Mouse (Mus musculus) MEL (cell line): ENCODE measurements around the gene Thap3. TPM values are rescaled to one million over a fixed set of nuclear protein-coding genes. Genes with fewer than 3 reads are reported as not detected.
A peak's percentile ranks its signal among the peaks of the same experiment; 100 is the strongest.

Experiments
- DNase-seq: peaks from one replicate; pipeline ENCODE4 v3.0.0; 2011; ENCODE audit warnings: low read depth, low spot score
- H3K27ac ChIP-seq: 2 replicates; pipeline ENCODE4 v1.5.1; 2012; ENCODE audit warnings: low read depth, mild to moderate bottlenecking, control low read depth, low read length, moderate library complexity; ENCODE audit not compliant: control insufficient read depth
- H3K27me3 ChIP-seq, 2 experiments: fragments of 150-350 bp in 1 of 2; sonication (generic) in 1 of 2; 2 replicates each; pipeline ENCODE4 v1.6.1; 2012; ENCODE audit warnings: low read length in 2 of 2, mild to moderate bottlenecking in 2 of 2, improper control_type of control experiment in 1 of 2, moderate library complexity in 1 of 2; ENCODE audit not compliant: insufficient read depth in 2 of 2, control insufficient read depth in 1 of 2
- H3K36me3 ChIP-seq, 2 experiments: 2 replicates each; pipeline ENCODE4 v1.6.1; 2012 to 2014; ENCODE audit warnings: low read length in 2 of 2, improper control_type of control experiment in 1 of 2, inconsistent platforms in 1 of 2, mild to moderate bottlenecking in 1 of 2; ENCODE audit not compliant: insufficient read depth in 2 of 2, control insufficient read depth in 1 of 2
- H3K4me1 ChIP-seq, 2 experiments: fragments of 150-350 bp in 1 of 2; sonication (generic) in 1 of 2; 2 replicates each; pipeline ENCODE4 v1.6.1; 2012; ENCODE audit warnings: low read length in 2 of 2, improper control_type of control experiment in 1 of 2, mild to moderate bottlenecking in 1 of 2; ENCODE audit not compliant: insufficient read depth in 2 of 2, control insufficient read depth in 1 of 2
- H3K4me3 ChIP-seq, 2 experiments: fragments of 150-350 bp in 1 of 2; sonication (generic) in 1 of 2; 2 replicates each; pipeline ENCODE4 v1.5.1; 2012; ENCODE audit warnings: low read depth in 2 of 2, low read length in 2 of 2, mild to moderate bottlenecking in 2 of 2, moderate library complexity in 2 of 2, control low read depth in 1 of 2, improper control_type of control experiment in 1 of 2; ENCODE audit not compliant: control insufficient read depth in 1 of 2, insufficient read depth in 1 of 2
- H3K79me2 ChIP-seq: 2 replicates; pipeline ENCODE4 v1.6.1; 2012; ENCODE audit warnings: mild to moderate bottlenecking, low read length, moderate library complexity; ENCODE audit not compliant: control insufficient read depth, poor library complexity, insufficient read depth
- H3K9ac ChIP-seq: 2 replicates; pipeline ENCODE4 v1.6.1; 2012; ENCODE audit warnings: low read depth, mild to moderate bottlenecking, control low read depth, low read length, moderate library complexity; ENCODE audit not compliant: control insufficient read depth, poor library complexity, severe bottlenecking
- H3K9me3 ChIP-seq: fragments of 150-350 bp; sonication (generic); replicated peaks from 2 replicates; pipeline ENCODE4 v1.6.1; 2012; ENCODE audit warnings: mild to moderate bottlenecking, low read length, improper control_type of control experiment, moderate library complexity; ENCODE audit not compliant: insufficient read depth
- CHD2 ChIP-seq: IDR thresholded peaks from 2 replicates; pipeline ENCODE4 v1.6.1; 2011; ENCODE audit warnings: low read length, improper control_type of control experiment
- CTCF ChIP-seq, 3 experiments: IDR thresholded peaks in 2 of 3; conservative IDR thresholded peaks in 1 of 3; 2 replicates each; pipeline ENCODE4 v1.5.1; 2011 to 2012; ENCODE audit warnings: low read length in 3 of 3, low read depth in 2 of 3, mild to moderate bottlenecking in 2 of 3, improper control_type of control experiment in 1 of 3, inconsistent platforms in 1 of 3, mixed read lengths in 1 of 3, moderate library complexity in 1 of 3; ENCODE audit not compliant: control insufficient read depth in 1 of 3, insufficient read depth in 1 of 3, poor library complexity in 1 of 3, severe bottlenecking in 1 of 3
- E2F4 ChIP-seq: IDR thresholded peaks from 2 replicates; pipeline ENCODE4 v1.6.1; 2011; ENCODE audit warnings: low read depth, low read length, improper control_type of control experiment, borderline replicate concordance
- ELF1 ChIP-seq: IDR thresholded peaks from 2 replicates; pipeline ENCODE4 v1.6.1; 2014; ENCODE audit warnings: low read depth, mild to moderate bottlenecking, inconsistent platforms, low read length, improper control_type of control experiment, moderate library complexity
- EP300 ChIP-seq, 2 experiments: IDR thresholded peaks; 2 replicates each; pipeline ENCODE4 v1.6.1; 2011; ENCODE audit warnings: improper control_type of control experiment in 2 of 2, low read length in 2 of 2, low read depth in 1 of 2, mild to moderate bottlenecking in 1 of 2
- ETS1 ChIP-seq: IDR thresholded peaks from 2 replicates; pipeline ENCODE4 v1.6.1; 2012; ENCODE audit warnings: low read depth, mild to moderate bottlenecking, inconsistent platforms, low read length, improper control_type of control experiment, moderate library complexity
- GABPA ChIP-seq: IDR thresholded peaks from 2 replicates; pipeline ENCODE4 v1.6.1; 2012; ENCODE audit warnings: low read depth, mild to moderate bottlenecking, inconsistent platforms, low read length, improper control_type of control experiment, moderate library complexity
- HCFC1 ChIP-seq: IDR thresholded peaks from 2 replicates; pipeline ENCODE4 v1.6.1; 2012; ENCODE audit warnings: low read depth, mild to moderate bottlenecking, inconsistent platforms, low read length, improper control_type of control experiment, moderate library complexity
- MAX ChIP-seq: IDR thresholded peaks from 2 replicates; pipeline ENCODE4 v1.6.1; 2011; ENCODE audit warnings: low read length, improper control_type of control experiment
- MYB ChIP-seq: IDR thresholded peaks from 2 replicates; pipeline ENCODE4 v1.6.1; 2011; ENCODE audit warnings: mild to moderate bottlenecking, low read depth, low read length, improper control_type of control experiment
- MYC ChIP-seq: IDR thresholded peaks from 2 replicates; pipeline ENCODE4 v1.6.1; 2011; ENCODE audit warnings: low read depth, mild to moderate bottlenecking, low read length, improper control_type of control experiment, moderate library complexity
- NELFE ChIP-seq: IDR thresholded peaks from 2 replicates; pipeline ENCODE4 v1.6.1; 2011; ENCODE audit warnings: low read depth, low read length, improper control_type of control experiment
- RAD21 ChIP-seq: IDR thresholded peaks from 2 replicates; pipeline ENCODE4 v1.6.1; 2011; ENCODE audit warnings: mild to moderate bottlenecking, low read depth, low read length, improper control_type of control experiment
- SMC3 ChIP-seq: IDR thresholded peaks from 2 replicates; pipeline ENCODE4 v1.6.1; 2011; ENCODE audit warnings: low read depth, low read length, improper control_type of control experiment
- TBP ChIP-seq: IDR thresholded peaks from 2 replicates; pipeline ENCODE4 v1.8.0; 2011; ENCODE audit warnings: low read depth, low read length, improper control_type of control experiment
- USF1 ChIP-seq: IDR thresholded peaks from 2 replicates; pipeline ENCODE4 v1.6.1; 2014; ENCODE audit warnings: low read depth, mild to moderate bottlenecking, inconsistent platforms, low read length, improper control_type of control experiment, moderate library complexity
- ZC3H11A ChIP-seq: IDR thresholded peaks from 2 replicates; pipeline ENCODE4 v1.6.1; 2012; ENCODE audit warnings: low read depth, mild to moderate bottlenecking, inconsistent platforms, low read length, improper control_type of control experiment
- ZMIZ1 ChIP-seq: IDR thresholded peaks from 2 replicates; pipeline ENCODE4 v1.6.1; 2012; ENCODE audit warnings: low read depth, mild to moderate bottlenecking, inconsistent platforms, low read length, improper control_type of control experiment, moderate library complexity
- ZNF384 ChIP-seq: IDR thresholded peaks from 2 replicates; pipeline ENCODE4 v1.6.1; 2012; ENCODE audit warnings: low read depth, mild to moderate bottlenecking, inconsistent platforms, low read length, improper control_type of control experiment
- polyA plus RNA-seq, 2 experiments: library from polyadenylated mRNA; stranded (reverse) in 1 of 2; unstranded in 1 of 2; fragments of >175 nt in 1 of 2; fragments of >200 nt in 1 of 2; gene quantifications; 2 replicates each; pipeline versions ENCODE4 v1.2.1 to v1.2.4; 2012; ENCODE audit warnings: low replicate concordance in 2 of 2, low read depth in 1 of 2; ENCODE audit not compliant: insufficient read length in 2 of 2, insufficient read depth in 1 of 2, missing spikeins in 1 of 2
- total RNA-seq: library from RNA; depleted of rRNA; stranded (reverse); fragments of 300-350 nt; gene quantifications from 2 replicates; pipeline ENCODE4 v1.2.3, GENCODE M21; 2012

The Thap3 gene
- total and polyA plus RNA-seq, 3 experiments, result 13.7 to 17.2 TPM; not detected in 1

DNA sequence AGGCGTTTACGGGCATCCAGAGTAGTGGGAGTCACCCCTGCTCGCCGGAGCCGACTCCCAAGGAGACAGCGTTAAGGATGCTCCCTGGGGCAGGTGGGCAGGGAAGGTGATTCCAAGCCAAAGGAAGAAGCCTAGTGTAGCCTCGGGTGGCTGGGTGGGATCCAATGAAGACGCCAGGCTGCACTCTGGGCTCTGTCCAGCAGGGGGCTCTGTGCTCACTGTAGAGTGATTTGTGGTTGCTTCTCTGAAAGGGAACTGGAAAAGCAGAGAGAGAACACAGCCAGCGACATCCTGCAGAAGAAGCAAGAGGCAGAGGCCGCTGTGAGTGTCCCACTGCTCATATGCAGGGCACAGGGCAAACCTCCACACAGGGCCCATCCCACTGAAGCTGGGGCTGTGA lies 11.0 kb downstream of the Thap3 start:
- no peak overlapping the region for H3K4me3 ChIP-seq
- H3K36me3 ChIP-seq, result peaks cover 0 to 5% of the 10 kb centered on the region in 2 experiments; a peak in 1 of 4 replicates
- H3K9ac ChIP-seq, result no peak overlapping the region
- H3K79me2 ChIP-seq, result no peaks in the 10 kb centered on the region
- TF ChIP-seq CTCF (IDR thresholded peaks at IDR 0.05 in 2 of 3, conservative IDR thresholded peaks at IDR 0.05 in 1 of 3; ENCODE audit: control insufficient read depth in 1 of 3, insufficient read depth in 1 of 3, low read depth in 2 of 3, low read length in 3 of 3, poor library complexity in 1 of 3, severe bottlenecking in 1 of 3) (peak; percentile 87 to 88 (median 88)), RAD21 (peak; percentile 39), HCFC1 (no peak), SMC3 (peak; percentile 45; the same call in 1 of the 2 replicates), GABPA (no peak)
- H3K9me3 ChIP-seq, result no peaks in the 10 kb centered on the region
- no peaks in the 10 kb centered on the region for H3K4me1 ChIP-seq
- no peaks in the 10 kb centered on the region for H3K27me3 ChIP-seq
- H3K27ac ChIP-seq, result no peak overlapping the region
- peak; percentile 80 for DNase-seq

DNA sequence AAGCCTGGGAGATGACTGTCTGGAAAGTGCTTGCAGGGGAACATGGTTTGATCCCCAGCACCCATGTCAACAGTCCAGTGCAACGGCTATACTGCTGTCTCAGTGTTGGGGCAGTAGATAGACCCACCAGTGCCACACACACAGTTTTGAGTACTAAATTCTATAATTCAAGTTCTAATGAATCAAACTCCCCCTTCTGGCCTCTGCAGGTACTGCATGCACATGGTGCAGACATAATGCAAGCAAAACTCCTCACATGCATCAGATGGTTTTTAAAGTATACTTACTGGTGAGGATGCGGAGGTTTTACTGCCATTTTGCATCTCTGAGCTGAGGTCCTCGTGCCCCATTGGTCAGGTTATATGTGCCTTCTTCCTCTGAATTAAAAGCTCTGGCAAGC lies 13.4 kb downstream of the Thap3 start:
- Histone ChIP-seq H3K9me3 (no peaks in the 10 kb centered on the region), H3K36me3 (peaks cover 0 to 5% of the 10 kb centered on the region in 2 experiments; a peak in 1 of 4 replicates), H3K4me3 (no peak overlapping the region), H3K4me1 (no peaks in the 10 kb centered on the region), H3K9ac (no peak overlapping the region), H3K27me3 (no peaks in the 10 kb centered on the region), H3K27ac (no peak overlapping the region), H3K79me2 (no peaks in the 10 kb centered on the region)
- DNase-seq, result peak; percentile 78
- TF ChIP-seq CTCF (IDR thresholded peaks at IDR 0.05 in 2 of 3, conservative IDR thresholded peaks at IDR 0.05 in 1 of 3; ENCODE audit: control insufficient read depth in 1 of 3, insufficient read depth in 1 of 3, low read depth in 2 of 3, low read length in 3 of 3, poor library complexity in 1 of 3, severe bottlenecking in 1 of 3) (peak; percentile 43 to 91 (median 78)), RAD21 (peak; percentile 34), USF1 (no peak), MYB (no peak), SMC3 (peak; percentile 58), MAX (0 out of 2 replicates have a peak, but pooled peaks have one; percentile 50), MYC (peak; percentile 51; the same call in 1 of the 2 replicates), TBP (0 out of 2 replicates have a peak, but pooled peaks have one; percentile 23)

DNA sequence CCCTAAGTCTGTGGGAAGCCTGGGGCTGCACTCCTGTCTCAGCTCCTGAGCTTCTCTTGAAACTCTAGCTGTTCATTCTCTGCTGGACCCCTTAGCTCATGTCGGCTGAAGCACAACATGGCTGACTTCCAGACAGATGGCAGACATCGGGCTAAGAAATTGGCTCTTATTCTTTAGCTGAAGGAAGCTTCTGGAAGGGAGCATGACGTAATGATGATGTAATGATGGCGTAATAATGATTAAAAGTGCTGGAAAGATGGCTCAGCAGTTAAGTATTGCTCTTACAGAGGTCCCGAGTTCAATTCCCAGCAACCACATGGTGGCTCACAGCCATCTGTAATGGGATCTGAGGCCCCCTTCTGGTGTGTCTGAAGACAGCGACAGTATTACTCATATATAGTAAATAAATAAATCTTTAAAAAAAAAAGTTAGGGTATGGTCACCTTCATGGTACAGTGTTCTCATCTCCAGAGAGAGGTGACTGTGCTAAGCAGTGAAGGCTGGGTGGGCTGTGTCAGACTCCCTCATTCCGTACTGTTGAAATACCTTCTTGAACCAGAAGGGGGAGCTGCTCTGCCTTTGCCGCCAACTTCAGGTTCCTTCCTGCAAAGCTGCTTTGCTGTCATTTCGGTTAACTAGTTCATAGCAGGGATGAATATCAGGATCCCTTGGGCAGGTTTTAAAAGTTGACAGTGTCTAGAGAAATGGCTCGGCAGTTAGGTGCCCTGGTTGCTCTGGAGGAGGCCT lies 16.4 kb downstream of the Thap3 start:
- Histone ChIP-seq H3K4me3 (no peak overlapping the region), H3K27me3 (no peaks in the 10 kb centered on the region), H3K36me3 (peaks cover 0 to 5% of the 10 kb centered on the region in 2 experiments; a peak in 1 of 4 replicates), H3K9me3 (no peaks in the 10 kb centered on the region), H3K4me1 (no peaks in the 10 kb centered on the region), H3K27ac (0 out of 2 replicates have a peak overlapping the region, but pooled peaks have one; percentile 11), H3K79me2 (no peaks in the 10 kb centered on the region), H3K9ac (no peak overlapping the region)
- DNase-seq, result peak; percentile 68
- TF ChIP-seq SMC3, result 0 out of 2 replicates have a peak, but pooled peaks have one; percentile 18
- TF ChIP-seq NELFE, result no peak
- TF ChIP-seq CTCF (IDR thresholded peaks at IDR 0.05 in 2 of 3, conservative IDR thresholded peaks at IDR 0.05 in 1 of 3; ENCODE audit: control insufficient read depth in 1 of 3, insufficient read depth in 1 of 3, low read depth in 2 of 3, low read length in 3 of 3, poor library complexity in 1 of 3, severe bottlenecking in 1 of 3), result peak; percentile 59 to 75 (median 70)
- TF ChIP-seq ZNF384, result no peak
- no peak for TF ChIP-seq E2F4
- TF ChIP-seq ZC3H11A, result no peak
- no peak for TF ChIP-seq EP300 (IDR thresholded peaks at IDR 0.05; ENCODE audit: low read depth in 1 of 2, low read length in 2 of 2)
- no peak for TF ChIP-seq ELF1
- peak; percentile 8; the same call in 1 of the 2 replicates for TF ChIP-seq ETS1
- TF ChIP-seq ZMIZ1, result no peak
- no peak for TF ChIP-seq CHD2
